Comparison of ENCODE assay signal across 18 mouse cellular contexts in genomic region chr12:113114856-113115538, GRCm38 (mm10). TPM values are rescaled to one million over a fixed set of nuclear protein-coding genes. Genes with fewer than 3 reads are reported as not detected.
"Had no signal": no experiment of that assay in that cellular context is flagged by ENCODE, and none has a peak within 500 bp of the region (broad histone marks: within the 10 kb centered on the region; RNA-seq: fewer than 3 reads in every experiment).

No protein-coding gene starts in this region.

- H3K4me3 ChIP-seq: left cerebral cortex, adult 2 months; limb, embryonic 12.5 days; liver, embryonic 13.5 days; lung, embryonic 15.5 days; megakaryocyte, embryonic 14.5 days; midbrain, embryonic 15.5 days; neural tube, embryonic 12.5 days had no signal

- H3K27ac ChIP-seq: left cerebral cortex, adult 2 months; limb, embryonic 12.5 days; liver, embryonic 13.5 days; lung, embryonic 15.5 days; macrophage; midbrain, embryonic 15.5 days; neural tube, embryonic 12.5 days had no signal

- H3K27me3 ChIP-seq: limb, embryonic 12.5 days; liver, embryonic 13.5 days; lung, embryonic 15.5 days; megakaryocyte, embryonic 14.5 days; midbrain, embryonic 15.5 days; neural tube, embryonic 12.5 days had no signal

- H3K4me1 ChIP-seq: limb, embryonic 12.5 days; lung, embryonic 15.5 days; midbrain, embryonic 15.5 days; neural tube, embryonic 12.5 days had no signal

- DNase-seq: kidney, adult 8-10 months; kidney, postnatal 25 days; liver; liver, embryonic 13.5 days; liver, postnatal 0 days; retina, postnatal 1 day; thymus, postnatal 14 days had no signal

RNA-seq across cellular contexts. Expression of gene Tex22, which starts 40.7 kb away (rescaled TPM):
- total RNA-seq: monocyte, adult 5-6 weeks had no signal
- polyA plus RNA-seq: kidney, embryonic 16.5 days; limb, embryonic 12.5 days; liver, embryonic 13.5 days; liver, postnatal 0 days; lung, embryonic 15.5 days; macrophage; midbrain, embryonic 11.5 days; neural tube, embryonic 12.5 days; stomach, embryonic 16.5 days had no signal
